ENCODE assay signal across 9 mouse cellular contexts in the genomic region with DNA sequence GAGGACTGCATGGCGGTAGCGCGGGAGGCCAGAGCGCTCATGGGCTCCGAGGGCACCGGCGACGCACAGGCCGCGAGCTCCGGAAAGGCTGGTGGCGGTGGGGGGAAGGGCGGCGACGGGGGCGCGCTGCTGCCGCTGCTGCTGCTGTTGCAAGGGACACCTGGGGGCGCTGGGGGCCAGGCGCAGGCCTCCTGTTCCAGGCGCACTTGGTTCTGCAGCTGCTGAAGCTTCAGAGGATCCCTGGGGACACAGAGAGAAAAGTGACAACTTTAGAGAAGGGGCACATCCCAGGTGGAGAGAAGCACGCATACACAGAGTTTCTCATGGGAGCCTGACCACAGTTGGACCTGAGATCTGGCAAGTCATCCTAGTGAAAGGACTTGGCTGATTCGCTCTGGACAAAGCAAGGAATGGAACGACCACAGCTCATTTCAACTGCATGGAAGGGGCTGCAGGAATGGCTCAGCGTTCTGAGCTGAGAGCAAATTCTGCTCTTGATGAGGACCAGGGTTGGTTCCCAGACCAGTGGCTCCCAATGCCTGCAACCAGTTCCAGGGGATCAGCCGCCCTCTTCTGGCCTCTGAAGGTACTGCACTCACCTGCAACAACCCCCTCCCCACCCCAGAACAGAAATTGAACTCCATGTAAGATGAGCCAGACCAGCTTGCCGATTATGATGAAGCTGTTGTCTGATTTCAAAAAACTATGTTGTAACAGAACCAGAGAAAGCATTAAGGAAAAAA.
DNase-seq lines count a peak whose midpoint lies in the region; ATAC-seq and TF ChIP-seq lines count a peak whose summit lies in the region.
"Had no signal": no experiment of that assay in that cellular context is flagged by ENCODE, and none has a peak within 500 bp of the region (broad histone marks: within the 10 kb centered on the region; RNA-seq: fewer than 3 reads in every experiment).

No protein-coding gene starts in this region.

- intact Hi-C loops in heart, adult 2 months (cut with DNase I), result loop anchor here (5.0 kb wide), 1 partner anchor 37 kb away; no protein-coding TSS in a partner anchor
- intact Hi-C loops in heart, postnatal 36 days (cut with DNase I), result loop anchor here (5.0 kb wide), 1 partner anchor 42 kb away; no protein-coding TSS in a partner anchor

- peak overlapping the region; percentile 32 for H3K4me2 ChIP-seq in hindbrain, embryonic 12.5 days (replicated peaks)
- no peak overlapping the region for H3K4me2 ChIP-seq in neural tube, embryonic 11.5 days (ENCODE audit: low read depth)

- no peak for DNase-seq in heart, adult 2 months
- DNase-seq in heart, postnatal 36 days, result no peak
- peak; percentile 11 for DNase-seq in G1E (ENCODE audit: low spot score)
- peak; percentile 46 for DNase-seq in neural tube, embryonic 11.5 days (ENCODE audit: low spot score)
- DNase-seq in spleen, postnatal 36 days (ENCODE audit: low spot score in 2 of 2), result no peak
- no peak for DNase-seq in left cerebral cortex, adult 9 months (ENCODE audit: low spot score in 2 of 2)
- no peak for DNase-seq in natural killer cell, adult 2 months (ENCODE audit: low spot score in 2 of 2)
- DNase-seq: layer of hippocampus, postnatal 36 days had no signal

- no peak overlapping the region for H3K27ac ChIP-seq in heart, adult 2 months
- H3K27ac ChIP-seq in hindbrain, embryonic 12.5 days, result no peak overlapping the region
- no peak overlapping the region for H3K27ac ChIP-seq in neural tube, embryonic 11.5 days (ENCODE audit: low read depth, low read length)

- peaks cover 15% of the 10 kb centered on the region for H3K9me3 ChIP-seq in G1E (replicated peaks)
- peaks cover 15% of the 10 kb centered on the region for H3K9me3 ChIP-seq in hindbrain, embryonic 12.5 days (replicated peaks)
- H3K9me3 ChIP-seq in neural tube, embryonic 11.5 days (ENCODE audit: control insufficient read depth, low read length), result peaks cover 4% of the 10 kb centered on the region

- TF ChIP-seq POLR2A in heart, adult 2 months (IDR thresholded peaks at IDR 0.05; ENCODE audit: insufficient read depth, low read depth, low read length), result no peak

- no peaks in the 10 kb centered on the region; the same call in 1 of the 2 replicates for H3K79me2 ChIP-seq in heart, adult 2 months (replicated peaks; ENCODE audit: control insufficient read depth, insufficient read depth, low read length)

- H3K4me3 ChIP-seq in heart, adult 2 months, result no peak overlapping the region
- no peak overlapping the region for H3K4me3 ChIP-seq in G1E (ENCODE audit: low read depth, low read length)
- H3K4me3 ChIP-seq in hindbrain, embryonic 12.5 days, result peak overlapping the region; percentile 7; the same call in 1 of the 2 replicates
- no peak overlapping the region for H3K4me3 ChIP-seq in neural tube, embryonic 11.5 days (ENCODE audit: low read depth, low read length)

- peak; percentile 63 for TF ChIP-seq CTCF in heart, adult 2 months (IDR thresholded peaks at IDR 0.05)
- TF ChIP-seq CTCF in G1E (IDR thresholded peaks at IDR 0.05; ENCODE audit: low read depth, low read length), result peak; percentile 46

- no peaks in the 10 kb centered on the region for H3K27me3 ChIP-seq in heart, adult 2 months (ENCODE audit: control insufficient read depth, insufficient read depth, low read length)
- peaks cover 5% of the 10 kb centered on the region; the same call in 1 of the 2 replicates for H3K27me3 ChIP-seq in G1E (ENCODE audit: insufficient read depth, low read length)
- no peaks in the 10 kb centered on the region for H3K27me3 ChIP-seq in hindbrain, embryonic 12.5 days
- H3K27me3 ChIP-seq in neural tube, embryonic 11.5 days (ENCODE audit: control insufficient read depth, insufficient read depth, low read length), result no peaks in the 10 kb centered on the region

- peaks cover 4% of the 10 kb centered on the region; the same call in 1 of the 2 replicates for H3K4me1 ChIP-seq in heart, adult 2 months (ENCODE audit: control insufficient read depth, insufficient read depth, low read length)
- H3K4me1 ChIP-seq in G1E (ENCODE audit: insufficient read depth, low read depth, low read length), result no peaks in the 10 kb centered on the region
- peaks cover 4% of the 10 kb centered on the region; the same call in 1 of the 2 replicates for H3K4me1 ChIP-seq in hindbrain, embryonic 12.5 days
- H3K4me1 ChIP-seq in neural tube, embryonic 11.5 days (ENCODE audit: control insufficient read depth, insufficient read depth, low read length), result no peaks in the 10 kb centered on the region

- 65% methylated on average over 27 of the region's 27 CpGs for WGBS in heart, adult 2 months
- WGBS in hindbrain, embryonic 12.5 days, result 37% methylated on average over 27 of the region's 27 CpGs
- WGBS in neural tube, embryonic 11.5 days, result 38% methylated on average over 27 of the region's 27 CpGs

- no peak for ATAC-seq in G1E (ENCODE audit: extremely low read depth, insufficient number of reproducible peaks, low FRiP score, poor library complexity, severe bottlenecking)
- peak; percentile 22; the same call in 1 of the 2 replicates for ATAC-seq in hindbrain, embryonic 12.5 days (ENCODE audit: low FRiP score)
- no peak for ATAC-seq in neural tube, embryonic 11.5 days (ENCODE audit: insufficient read depth, low FRiP score, low TSS enrichment)

- peaks cover 4% of the 10 kb centered on the region; the same call in 1 of the 2 replicates for H3K36me3 ChIP-seq in heart, adult 2 months (ENCODE audit: control insufficient read depth, insufficient read depth, low read length)
- H3K36me3 ChIP-seq in G1E (replicated peaks), result no peaks in the 10 kb centered on the region
- H3K36me3 ChIP-seq in hindbrain, embryonic 12.5 days, result peaks cover 17% of the 10 kb centered on the region
- H3K36me3 ChIP-seq in neural tube, embryonic 11.5 days (ENCODE audit: control insufficient read depth, insufficient read depth, low read length), result peaks cover 20% of the 10 kb centered on the region

- no peak for TF ChIP-seq EP300 in heart, adult 2 months (IDR thresholded peaks at IDR 0.05; ENCODE audit: insufficient read depth, low read depth, low read length)

- H3K9ac ChIP-seq in heart, adult 2 months (ENCODE audit: low read depth, low read length), result no peak overlapping the region
- H3K9ac ChIP-seq in hindbrain, embryonic 12.5 days, result no peak overlapping the region
- no peak overlapping the region for H3K9ac ChIP-seq in neural tube, embryonic 11.5 days (ENCODE audit: low read length)

Comparison
In these comparisons a context has a peak if more than half of its experiments do, and no peak if none do; other contexts are left out.
1. DNase-seq: peak in G1E (single experiment) and neural tube, embryonic 11.5 days (single experiment); none in heart, adult 2 months (0 of 2), heart, postnatal 36 days (0 of 2), spleen, postnatal 36 days (0 of 2), left cerebral cortex, adult 9 months (0 of 2) and natural killer cell, adult 2 months (0 of 2).